In the genomic region with DNA sequence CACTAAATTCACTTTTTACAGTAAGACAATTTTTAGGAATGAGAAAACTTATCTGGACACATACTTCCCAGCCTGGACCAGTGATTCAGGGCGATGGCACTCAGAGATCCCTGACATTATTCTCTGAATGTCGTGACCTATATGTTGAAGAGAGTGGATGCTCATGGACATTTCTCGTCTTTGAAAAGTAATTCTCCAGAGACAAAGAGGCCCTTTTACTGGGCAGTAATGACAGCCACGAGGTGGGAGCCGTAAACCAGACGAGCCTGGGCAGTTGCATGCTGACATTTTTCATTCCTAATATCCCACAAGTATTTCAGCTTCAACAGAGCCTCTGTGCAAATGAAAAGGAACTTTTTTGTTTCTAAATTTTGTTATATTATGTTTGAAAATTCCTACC, we compare ENCODE assay signal across 14 mouse cellular contexts.
"Had no signal": no experiment of that assay in that cellular context is flagged by ENCODE, and none has a peak within 500 bp of the region (broad histone marks: within the 10 kb centered on the region; RNA-seq: fewer than 3 reads in every experiment).

No protein-coding gene starts in this region.

- DNase-seq: gastrocnemius, postnatal 14 days; gastrocnemius, postnatal 36 days; heart, adult 11 months; heart, adult 2 months; heart, postnatal 10 days; heart, postnatal 4 days; kidney, adult 18-20 months; kidney, adult 9 months; kidney, postnatal 14 days; kidney, postnatal 36 days; layer of hippocampus, adult 9-11 months; layer of hippocampus, postnatal 36 days; liver; liver, embryonic 13.5 days had no signal
